Mouse (Mus musculus) spleen, postnatal 14 days (tissue): Measurements from ENCODE around the gene Wdfy4.

ENCODE experiments used
- DNase-seq, 2 experiments: peaks; one replicate each; pipeline ENCODE4 v3.0.0; 2021 to 2022; ENCODE audit warnings: low spot score in 2 of 2

Gene Wdfy4

GRCm38 (mm10) chr14:32984176-32984738 lies 201.1 kb downstream of the Wdfy4 start:
- no peak for DNase-seq

GRCm38 (mm10) chr14:32970700-32971099 lies 214.6 kb downstream of the Wdfy4 start:
- no peak for DNase-seq

GRCm38 (mm10) chr14:32964742-32965141 lies 220.6 kb downstream of the Wdfy4 start:
- DNase-seq = no peak

GRCm38 (mm10) chr14:32960481-32960880 lies 224.8 kb downstream of the Wdfy4 start:
- DNase-seq = peak in 1 of 2 experiments; percentile 15

GRCm38 (mm10) chr14:32958671-32959070 lies 226.6 kb downstream of the Wdfy4 start:
- no peak for DNase-seq

GRCm38 (mm10) chr14:32956486-32956885 lies 228.8 kb downstream of the Wdfy4 start:
- no peak for DNase-seq

- peak in 1 of 2 experiments; percentile 7 for DNase-seq
Observed at GRCm38 (mm10) chr14:32950312-32951301, 234.7 kb downstream of the Wdfy4 start.

GRCm38 (mm10) chr14:32947512-32947911 lies 237.8 kb downstream of the Wdfy4 start:
- no peak for DNase-seq

- DNase-seq = no peak
Observed at GRCm38 (mm10) chr14:32939217-32939616, 246.1 kb downstream of the Wdfy4 start.

GRCm38 (mm10) chr14:32934064-32934463 lies 251.2 kb downstream of the Wdfy4 start:
- DNase-seq = no peak

GRCm38 (mm10) chr14:32932220-32932619 lies 253.1 kb downstream of the Wdfy4 start:
- DNase-seq = no peak

GRCm38 (mm10) chr14:32931709-32932108 lies 253.6 kb downstream of the Wdfy4 start:
- no peak for DNase-seq

GRCm38 (mm10) chr14:32923871-32924270 lies 261.4 kb downstream of the Wdfy4 start:
- no peak for DNase-seq

- DNase-seq = no peak
Observed at GRCm38 (mm10) chr14:32917919-32918318, 267.4 kb downstream of the Wdfy4 start.

- no peak for DNase-seq
Observed at GRCm38 (mm10) chr14:32915360-32915759, 269.9 kb downstream of the Wdfy4 start.

- no peak for DNase-seq
Observed at GRCm38 (mm10) chr14:32911187-32911586, 274.1 kb downstream of the Wdfy4 start.
